Mouse (Mus musculus) stomach, embryonic 15.5 days (tissue): ENCODE measurements around the gene Upp2. TPM values are rescaled to one million over a fixed set of nuclear protein-coding genes. Genes with fewer than 3 reads are reported as not detected.

Experiments used
- ATAC-seq: fragments of 200-750 bp; cut with Nextera tagmentation; 2 replicates; pipeline ENCODE4 v1.8.0; 2017; ENCODE audit warnings: low read depth, moderate number of reproducible peaks, moderate TSS enrichment; ENCODE audit not compliant: insufficient read depth, low FRiP score
- H3K27ac ChIP-seq: fragments of 300-500 bp; sonication (generic); 2 replicates; pipeline ENCODE4 v1.5.1; 2015; ENCODE audit warnings: mild to moderate bottlenecking, inconsistent platforms
- H3K27me3 ChIP-seq: fragments of 300-500 bp; sonication (generic); replicated peaks from 2 replicates; pipeline ENCODE4 v1.6.1; 2015; ENCODE audit warnings: inconsistent platforms
- H3K36me3 ChIP-seq: fragments of 300-500 bp; sonication (generic); 2 replicates; pipeline ENCODE4 v1.6.1; 2015; ENCODE audit warnings: inconsistent platforms
- H3K4me1 ChIP-seq: fragments of 300-500 bp; sonication (generic); 2 replicates; pipeline ENCODE4 v1.6.1; 2015; ENCODE audit warnings: inconsistent platforms
- H3K4me2 ChIP-seq: fragments of 300-500 bp; sonication (generic); 2 replicates; pipeline ENCODE4 v1.6.1; 2015; ENCODE audit warnings: mild to moderate bottlenecking, inconsistent platforms
- H3K4me3 ChIP-seq: fragments of 300-500 bp; sonication (generic); replicated peaks from 2 replicates; pipeline ENCODE4 v1.5.1; 2015; ENCODE audit warnings: inconsistent platforms
- H3K9ac ChIP-seq: fragments of 300-500 bp; sonication (generic); 2 replicates; pipeline ENCODE4 v1.6.1; 2015; ENCODE audit warnings: inconsistent platforms
- H3K9me3 ChIP-seq: fragments of 300-500 bp; sonication (generic); 2 replicates; pipeline ENCODE4 v1.6.1; 2016; ENCODE audit warnings: inconsistent platforms
- WGBS: fragments of 180-500 bp; shearing (Covaris S2); methylation state at CpG from one replicate; pipeline ENCODE4 v1.1.7; 2015; 5-methylcytosine and 5-hydroxymethylcytosine counted together
- polyA plus RNA-seq: library from polyadenylated mRNA; unstranded; fragments of >200 nt; fragmentation: Nextera tagmentation; extraction: Ambion mirVana; gene quantifications from 2 replicates; pipeline ENCODE4 v1.2.1, GENCODE M21; 2015

The Upp2 gene
- polyA plus RNA-seq, 1 experiment from 2014 or later: 7.1 TPM

- H3K36me3 ChIP-seq: no peaks in the 10 kb centered on the region
- H3K9me3 ChIP-seq: no peaks in the 10 kb centered on the region
- no peak overlapping the region for H3K4me2 ChIP-seq
- no peak overlapping the region for H3K4me3 ChIP-seq
- H3K4me1 ChIP-seq: no peaks in the 10 kb centered on the region
- H3K27me3 ChIP-seq: no peaks in the 10 kb centered on the region
- no peak overlapping the region for H3K9ac ChIP-seq
- 34% methylated on average over 8 of the region's 8 CpGs for WGBS
- no peak overlapping the region for H3K27ac ChIP-seq
- no peak for ATAC-seq
Observed at GRCm38 (mm10) chr2:58626136-58626769, 59.2 kb downstream of the Upp2 start.

GRCm38 (mm10) chr2:58627981-58628380 lies 60.9 kb downstream of the Upp2 start:
- Histone ChIP-seq H3K4me2 (no peak overlapping the region), H3K36me3 (no peaks in the 10 kb centered on the region), H3K27ac (no peak overlapping the region), H3K4me3 (no peak overlapping the region), H3K4me1 (no peaks in the 10 kb centered on the region), H3K9me3 (no peaks in the 10 kb centered on the region), H3K27me3 (no peaks in the 10 kb centered on the region), H3K9ac (no peak overlapping the region)
- WGBS: 48% methylated on average over 2 of the region's 2 CpGs
- ATAC-seq: no peak

- Histone ChIP-seq H3K27ac (no peak overlapping the region), H3K36me3 (no peaks in the 10 kb centered on the region), H3K27me3 (no peaks in the 10 kb centered on the region), H3K9me3 (no peaks in the 10 kb centered on the region), H3K4me1 (no peaks in the 10 kb centered on the region), H3K4me2 (no peak overlapping the region), H3K9ac (no peak overlapping the region), H3K4me3 (no peak overlapping the region)
- WGBS: 65% methylated on average over 3 of the region's 3 CpGs
- ATAC-seq: no peak
Observed at GRCm38 (mm10) chr2:58628993-58629392, 61.9 kb downstream of the Upp2 start.

- 45% methylated on average over 7 of the region's 7 CpGs for WGBS
Observed at GRCm38 (mm10) chr2:58629440-58629839, 62.3 kb downstream of the Upp2 start.

GRCm38 (mm10) chr2:58633791-58634190 lies 66.7 kb downstream of the Upp2 start:
- ATAC-seq: no peak
- Histone ChIP-seq H3K9ac (no peak overlapping the region), H3K4me1 (no peaks in the 10 kb centered on the region), H3K36me3 (no peaks in the 10 kb centered on the region), H3K4me2 (no peak overlapping the region), H3K4me3 (no peak overlapping the region), H3K27ac (no peak overlapping the region), H3K27me3 (no peaks in the 10 kb centered on the region), H3K9me3 (no peaks in the 10 kb centered on the region)
- 80% methylated on average over 11 of the region's 11 CpGs for WGBS

More at GRCm38 (mm10) chr2:58629440-58629839, 62.3 kb downstream of the Upp2 start:
- H3K4me3 ChIP-seq: no peak overlapping the region
- no peak overlapping the region for H3K27ac ChIP-seq
- no peak overlapping the region for H3K9ac ChIP-seq
- no peaks in the 10 kb centered on the region for H3K4me1 ChIP-seq
- no peak overlapping the region for H3K4me2 ChIP-seq
- no peaks in the 10 kb centered on the region for H3K36me3 ChIP-seq
- no peak for ATAC-seq
- no peaks in the 10 kb centered on the region for H3K9me3 ChIP-seq
- no peaks in the 10 kb centered on the region for H3K27me3 ChIP-seq

- WGBS: 66% methylated on average over 19 of the region's 19 CpGs
- no peaks in the 10 kb centered on the region for H3K4me1 ChIP-seq
- no peaks in the 10 kb centered on the region for H3K27me3 ChIP-seq
- H3K9me3 ChIP-seq: no peaks in the 10 kb centered on the region
- no peak overlapping the region for H3K4me3 ChIP-seq
- no peak overlapping the region for H3K4me2 ChIP-seq
- H3K27ac ChIP-seq: no peak overlapping the region
- ATAC-seq: no peak
- no peak overlapping the region for H3K9ac ChIP-seq
- no peaks in the 10 kb centered on the region for H3K36me3 ChIP-seq
Observed at GRCm38 (mm10) chr2:58641761-58642555, 74.9 kb downstream of the Upp2 start.

GRCm38 (mm10) chr2:58645667-58646066 lies 78.6 kb downstream of the Upp2 start:
- Histone ChIP-seq H3K9ac (no peak overlapping the region), H3K4me1 (no peaks in the 10 kb centered on the region), H3K9me3 (no peaks in the 10 kb centered on the region), H3K27ac (no peak overlapping the region), H3K27me3 (no peaks in the 10 kb centered on the region), H3K36me3 (no peaks in the 10 kb centered on the region), H3K4me3 (no peak overlapping the region), H3K4me2 (no peak overlapping the region)
- 93% methylated on average over 6 of the region's 6 CpGs for WGBS
- no peak for ATAC-seq

- no peak overlapping the region for H3K27ac ChIP-seq
- H3K4me2 ChIP-seq: no peak overlapping the region
- H3K9ac ChIP-seq: no peak overlapping the region
- H3K27me3 ChIP-seq: no peaks in the 10 kb centered on the region
- H3K9me3 ChIP-seq: no peaks in the 10 kb centered on the region
- no peak for ATAC-seq
- no peaks in the 10 kb centered on the region for H3K36me3 ChIP-seq
- no peaks in the 10 kb centered on the region for H3K4me1 ChIP-seq
- no peak overlapping the region for H3K4me3 ChIP-seq
- WGBS: 84% methylated on average over 6 of the region's 6 CpGs
Observed at GRCm38 (mm10) chr2:58655169-58655568, 88.1 kb downstream of the Upp2 start.

GRCm38 (mm10) chr2:58656959-58657358 lies 89.9 kb downstream of the Upp2 start:
- H3K4me1 ChIP-seq: no peaks in the 10 kb centered on the region
- no peak overlapping the region for H3K4me3 ChIP-seq
- H3K4me2 ChIP-seq: no peak overlapping the region
- H3K27me3 ChIP-seq: no peaks in the 10 kb centered on the region
- H3K27ac ChIP-seq: no peak overlapping the region
- H3K9me3 ChIP-seq: no peaks in the 10 kb centered on the region
- ATAC-seq: no peak
- no peak overlapping the region for H3K9ac ChIP-seq
- WGBS: 95% methylated on average over 1 of the region's 1 CpGs
- H3K36me3 ChIP-seq: no peaks in the 10 kb centered on the region

- no peaks in the 10 kb centered on the region for H3K9me3 ChIP-seq
- no peak overlapping the region for H3K9ac ChIP-seq
- no peak overlapping the region for H3K4me3 ChIP-seq
- no peak for ATAC-seq
- no peaks in the 10 kb centered on the region for H3K36me3 ChIP-seq
- 93% methylated on average over 10 of the region's 10 CpGs for WGBS
- no peaks in the 10 kb centered on the region for H3K4me1 ChIP-seq
- H3K27ac ChIP-seq: no peak overlapping the region
- H3K27me3 ChIP-seq: no peaks in the 10 kb centered on the region
- no peak overlapping the region for H3K4me2 ChIP-seq
Observed at GRCm38 (mm10) chr2:58657855-58658254, 90.8 kb downstream of the Upp2 start.

- H3K9ac ChIP-seq: no peak overlapping the region
- H3K9me3 ChIP-seq: no peaks in the 10 kb centered on the region
- no peak overlapping the region for H3K4me3 ChIP-seq
- WGBS: 65% methylated on average over 13 of the region's 13 CpGs
- no peaks in the 10 kb centered on the region for H3K36me3 ChIP-seq
- no peak for ATAC-seq
- H3K27me3 ChIP-seq: no peaks in the 10 kb centered on the region
- no peaks in the 10 kb centered on the region for H3K4me1 ChIP-seq
- H3K4me2 ChIP-seq: no peak overlapping the region
- no peak overlapping the region for H3K27ac ChIP-seq
Observed at GRCm38 (mm10) chr2:58660591-58660990, 93.5 kb downstream of the Upp2 start.

- Histone ChIP-seq H3K4me2 (no peak overlapping the region), H3K4me1 (no peaks in the 10 kb centered on the region), H3K4me3 (no peak overlapping the region), H3K9ac (no peak overlapping the region), H3K9me3 (no peaks in the 10 kb centered on the region), H3K27ac (no peak overlapping the region), H3K27me3 (no peaks in the 10 kb centered on the region), H3K36me3 (no peaks in the 10 kb centered on the region)
- WGBS: 73% methylated on average over 5 of the region's 5 CpGs
- ATAC-seq: no peak
Observed at GRCm38 (mm10) chr2:58661116-58661515, 94.0 kb downstream of the Upp2 start.
